Mouse (Mus musculus): ENCODE results near the gene Pik3ca. TPM values are rescaled to one million over a fixed set of nuclear protein-coding genes. Genes with fewer than 3 reads are reported as not detected.

Gene Pik3ca
- polyA plus RNA-seq (2012; rRNA removed; ENCODE audit: low replicate concordance), result 0.62 and 0.65 TPM in 2 replicates

DNA sequence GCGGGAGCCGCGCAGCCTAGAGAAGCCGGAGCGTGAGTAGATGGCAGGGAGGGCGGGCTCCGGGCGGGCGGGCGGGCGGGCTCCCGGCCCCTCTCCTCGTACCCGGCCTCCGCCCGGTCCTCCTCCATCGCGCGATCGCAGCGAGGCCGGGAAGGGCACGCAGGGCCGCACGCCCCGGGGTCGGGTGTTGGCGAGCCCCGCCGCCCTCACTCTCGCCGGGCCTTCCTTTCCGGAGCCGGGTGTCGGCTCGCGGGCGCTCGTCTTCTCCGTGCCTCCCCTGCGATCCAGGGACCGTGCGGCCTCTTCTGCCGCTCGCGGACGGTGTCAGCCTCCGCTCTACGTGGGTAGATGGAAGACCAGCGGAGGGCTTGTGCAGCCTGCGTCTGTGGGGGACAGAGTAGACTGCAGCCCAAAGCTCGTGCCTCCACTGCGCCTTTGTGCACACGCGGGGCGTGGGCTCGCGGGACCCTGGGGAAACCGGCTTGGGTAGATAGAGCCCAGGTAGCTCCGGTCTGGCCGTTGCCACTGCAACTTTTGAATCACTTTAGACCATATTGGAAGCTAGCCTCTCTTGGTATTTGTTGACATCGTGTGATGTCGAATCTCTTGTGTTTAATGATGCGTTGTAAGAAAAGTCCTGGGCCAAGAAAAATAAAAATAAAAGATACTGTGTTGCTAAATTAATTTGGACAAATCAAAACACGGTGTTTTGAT, at the start of gene Pik3ca:
Gene Pik3ca (plus strand): TSS at position 211 of the 714 bp plus-strand sequence.

DNA sequence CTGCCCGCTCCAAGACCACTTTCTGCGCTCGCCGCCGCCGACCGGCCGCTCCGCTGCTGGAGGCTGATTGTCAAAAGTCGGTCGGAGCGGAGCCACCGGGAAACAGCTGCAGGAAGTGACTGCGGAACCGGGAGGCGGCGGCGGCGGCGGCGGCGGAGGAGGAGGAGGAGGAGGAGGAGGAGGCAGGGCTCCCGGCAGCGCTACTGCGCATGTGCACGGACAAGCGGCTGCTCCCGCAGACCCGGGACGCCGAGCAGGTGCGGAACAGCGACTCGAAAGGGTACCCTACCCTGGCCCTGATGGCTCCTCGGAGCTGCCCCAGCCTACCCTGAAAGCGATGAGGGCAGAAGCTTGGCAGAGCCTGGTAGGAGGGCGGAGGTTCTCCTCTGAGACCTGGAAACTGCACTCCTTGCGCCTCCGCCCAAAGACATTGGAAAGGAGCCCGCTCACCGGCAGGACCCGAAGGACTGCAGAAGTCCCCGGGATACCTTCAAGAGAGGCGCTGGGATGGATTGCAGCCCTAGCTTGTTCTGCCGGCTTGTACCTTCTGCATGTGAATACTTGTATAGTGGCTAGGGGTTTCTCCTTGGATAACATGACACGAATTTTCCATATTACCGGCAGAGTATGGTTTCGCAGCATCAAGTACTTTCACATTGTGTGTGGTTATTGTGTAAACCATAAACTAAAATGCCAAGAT, 31.8 kb upstream of the Pik3ca start, which contains the start of gene Zmat3:
Gene Zmat3 (minus strand): TSS at position 469 of the 700 bp plus-strand sequence.

DNA sequence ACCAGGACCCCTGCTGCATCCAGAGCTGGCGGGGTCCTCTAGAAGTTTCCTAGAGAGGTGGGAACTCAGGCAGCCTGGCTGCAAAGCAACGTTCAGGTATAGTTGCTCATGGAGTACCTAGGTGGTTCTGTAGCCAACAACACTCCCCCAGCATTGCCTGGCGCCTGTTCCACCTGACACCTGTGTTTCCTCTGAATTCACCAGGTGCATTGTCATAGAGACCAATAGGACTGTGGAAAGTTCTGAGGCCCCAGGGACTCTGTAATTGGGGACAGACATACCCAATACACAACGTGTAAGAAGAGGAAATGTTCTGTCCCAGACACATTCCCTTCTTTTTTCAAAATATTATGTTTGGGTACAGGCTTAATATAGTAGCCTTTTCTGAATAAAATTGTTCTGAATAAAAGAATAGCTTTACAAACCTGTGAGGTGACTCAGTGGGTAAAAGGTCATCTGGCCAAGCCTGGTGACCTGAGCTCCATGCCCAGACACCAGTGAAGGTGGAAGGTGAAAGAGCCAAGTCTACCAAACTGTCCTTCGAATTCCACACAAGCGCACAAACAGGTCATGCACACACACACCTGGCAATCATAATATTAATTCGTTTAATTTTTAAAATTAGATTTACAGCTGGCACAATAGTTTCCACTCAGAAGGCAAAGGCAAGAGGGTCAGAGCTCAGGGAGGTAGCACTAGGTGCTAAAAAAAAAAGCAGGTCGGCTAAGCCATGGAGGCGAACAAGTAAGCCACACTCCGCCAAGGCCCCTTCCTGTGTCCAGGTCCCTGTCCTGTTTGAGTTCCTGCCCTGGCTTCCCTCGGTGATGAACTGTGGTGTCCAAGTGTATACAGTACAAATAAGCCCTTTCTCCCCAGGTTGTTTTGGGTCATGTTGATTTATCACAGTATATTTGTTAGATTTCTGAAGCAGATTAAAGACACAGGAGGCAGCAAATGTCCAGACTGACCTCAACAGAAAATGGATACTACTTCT, 94.9 kb downstream of the Pik3ca start, which contains the start of gene Kcnmb3:
Gene Kcnmb3 (minus strand): TSS at position 135 of the 994 bp plus-strand sequence.

DNA sequence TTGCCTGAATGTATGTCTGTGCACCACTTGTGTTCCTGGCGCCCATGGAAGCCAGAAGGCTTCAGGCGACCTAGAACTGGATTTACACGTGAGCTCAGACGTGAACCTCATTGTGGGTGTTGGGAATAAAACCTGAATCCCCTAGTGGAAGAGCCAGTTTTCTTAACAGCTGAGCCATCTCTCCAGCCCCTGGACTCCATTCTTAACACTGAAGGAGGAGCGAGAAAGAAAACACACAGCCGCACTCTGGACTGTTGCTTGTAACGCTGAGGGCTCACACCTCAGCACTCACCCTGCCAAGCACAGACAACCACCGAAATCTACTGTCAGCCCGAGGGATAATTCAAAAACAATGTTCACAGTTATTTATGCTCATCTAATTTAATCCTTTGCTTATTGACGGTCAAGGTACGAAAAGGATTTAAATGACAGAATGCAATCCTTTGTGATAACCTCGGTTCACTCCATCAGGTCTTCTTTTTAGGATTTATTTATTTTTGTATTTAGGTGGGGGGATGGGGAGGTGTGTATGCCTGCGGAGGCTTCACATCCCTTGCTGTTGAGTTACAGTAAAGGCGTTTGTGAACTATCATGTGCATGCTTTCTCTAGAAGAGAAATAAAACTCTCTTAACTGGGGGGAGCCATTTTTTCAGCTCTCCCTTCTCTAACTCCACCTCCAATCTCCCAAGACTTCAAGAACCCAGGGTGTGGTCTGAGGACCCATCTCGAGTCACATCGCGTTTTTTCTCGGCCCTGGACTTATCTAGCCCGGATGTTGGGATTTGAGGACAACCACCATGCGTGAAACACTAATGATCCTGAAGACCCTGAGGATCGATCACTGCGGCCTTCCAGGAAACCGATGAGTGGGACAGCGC, 112.3 kb downstream of the Pik3ca start, which contains the start of gene Zfp639:
Gene Zfp639 (plus strand): TSS at position 764 of the 879 bp plus-strand sequence.

Other genes starting within 250 kb of the Pik3ca start
- 2.7 and 4.8 TPM in 2 replicates for gene Zmat3, start 31.7 kb upstream of the Pik3ca start, polyA plus RNA-seq (2012; rRNA removed; ENCODE audit: low replicate concordance)
- not detected in 2 replicates for gene Kcnmb3, start 94.6 kb downstream of the Pik3ca start, polyA plus RNA-seq (2012; rRNA removed; ENCODE audit: low replicate concordance)
- 8.9 and 9.2 TPM in 2 replicates for gene Zfp639, start 112.6 kb downstream of the Pik3ca start, polyA plus RNA-seq (2012; rRNA removed; ENCODE audit: low replicate concordance)
- gene Mfn1, start 131.8 kb downstream of the Pik3ca start, polyA plus RNA-seq (2012; rRNA removed; ENCODE audit: low replicate concordance), result 2.9 and 4.0 TPM in 2 replicates
- 4.2 and 4.9 TPM in 2 replicates for gene Gnb4, start 218.9 kb downstream of the Pik3ca start, polyA plus RNA-seq (2012; rRNA removed; ENCODE audit: low replicate concordance)